Mouse (Mus musculus) kidney, postnatal 0 days (tissue): ENCODE results near the gene Dennd1a. TPM values are rescaled to one million over a fixed set of nuclear protein-coding genes. Genes with fewer than 3 reads are reported as not detected.

Experiments used
- ATAC-seq: fragments of 200-750 bp; cut with Nextera tagmentation; replicated peaks from 2 replicates; pipeline ENCODE4 v1.8.0; 2017; ENCODE audit warnings: low read depth, moderate number of reproducible peaks, moderate TSS enrichment, moderate library complexity; ENCODE audit not compliant: low FRiP score
- DNase-seq: peaks from one replicate; pipeline ENCODE4 v3.0.0-alpha.2; 2016; ENCODE audit warnings: low spot score
- H3K27ac ChIP-seq: fragments of 300-500 bp; sonication (generic); 2 replicates; pipeline ENCODE4 v1.5.1; 2014; ENCODE audit warnings: mild to moderate bottlenecking
- H3K27me3 ChIP-seq: fragments of 300-500 bp; sonication (generic); 2 replicates; pipeline ENCODE4 v1.6.1; 2014; ENCODE audit warnings: low read length, mixed read lengths; ENCODE audit not compliant: insufficient read depth
- H3K36me3 ChIP-seq: fragments of 300-500 bp; sonication (generic); 2 replicates; pipeline ENCODE4 v1.6.1; 2014; ENCODE audit warnings: low read length, mixed read lengths; ENCODE audit not compliant: insufficient read depth
- H3K4me1 ChIP-seq: fragments of 300-500 bp; sonication (generic); replicated peaks from 2 replicates; pipeline ENCODE4 v1.6.1; 2014; ENCODE audit warnings: antibody characterized with exemption, low read length, mixed read lengths; ENCODE audit not compliant: insufficient read depth
- H3K4me2 ChIP-seq: fragments of 300-500 bp; sonication (generic); 2 replicates; pipeline ENCODE4 v1.6.1; 2014; ENCODE audit warnings: mild to moderate bottlenecking, low read length, moderate library complexity, mixed read lengths
- H3K4me3 ChIP-seq: fragments of 300-500 bp; sonication (generic); replicated peaks from 2 replicates; pipeline ENCODE4 v1.5.1; 2014; ENCODE audit warnings: low read depth, low read length
- H3K9ac ChIP-seq: fragments of 300-500 bp; sonication (generic); 2 replicates; pipeline ENCODE4 v1.6.1; 2014; ENCODE audit warnings: low read depth, low read length
- H3K9me3 ChIP-seq: fragments of 300-500 bp; sonication (generic); replicated peaks from 2 replicates; pipeline ENCODE4 v1.6.1; 2016; ENCODE audit warnings: low read length, inconsistent platforms, mixed read lengths
- CTCF ChIP-seq: IDR thresholded peaks from 2 replicates; pipeline ENCODE4 v1.5.1; 2016; ENCODE audit warnings: antibody characterized with exemption, low read depth, mild to moderate bottlenecking, moderate library complexity
- WGBS: fragments of 180-500 bp; shearing (Covaris S2); extraction: QIAGEN DNeasy Blood & Tissue Kit; methylation state at CpG from one replicate; pipeline ENCODE4 v1.1.7; 2014; 5-methylcytosine and 5-hydroxymethylcytosine counted together
- polyA plus RNA-seq: library from polyadenylated mRNA; unstranded; fragments of >200 nt; fragmentation: Nextera tagmentation; extraction: Ambion mirVana; gene quantifications from 2 replicates; pipeline ENCODE4 v1.2.1, GENCODE M21; 2015

Dennd1a gene
- polyA plus RNA-seq, 1 experiment from 2014 or later, result 10.6 TPM

DNA sequence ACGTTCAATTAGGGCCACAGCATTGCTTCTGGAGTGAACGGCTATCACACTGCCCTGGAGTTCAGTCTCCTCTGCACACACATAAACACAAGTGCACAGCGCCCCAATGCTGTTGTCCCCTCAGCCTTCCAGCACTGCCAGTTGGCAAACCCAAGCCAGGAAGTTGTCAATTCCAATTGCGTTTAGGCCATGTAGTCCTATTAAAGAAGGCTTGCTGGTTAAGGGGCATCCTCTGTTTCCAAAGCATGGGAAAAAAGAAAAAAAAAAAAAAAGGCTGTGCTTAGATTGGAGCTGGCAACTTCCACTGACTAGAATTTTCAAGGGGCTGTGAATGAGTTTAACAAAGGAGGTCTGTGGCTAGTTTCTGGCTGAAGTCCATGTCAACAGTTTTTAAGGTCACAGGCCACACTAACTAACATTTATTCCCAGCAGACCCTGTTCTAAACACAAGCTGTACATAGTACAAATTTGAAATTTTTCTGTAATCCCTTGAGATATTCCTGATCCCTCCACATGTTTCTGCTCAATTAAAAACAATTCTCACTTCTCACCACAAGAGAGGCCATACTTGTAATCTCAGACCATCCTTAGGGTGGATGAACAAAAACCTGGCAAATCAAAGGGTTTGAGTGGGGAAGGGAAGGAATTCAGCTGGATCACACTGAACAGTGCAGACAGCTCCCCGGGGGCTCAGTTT, 175.4 kb downstream of the Dennd1a start:
- DNase-seq, result peak; percentile 79

GRCm38 (mm10) chr2:38108586-38108985, 178.6 kb downstream of the Dennd1a start:
- no peak overlapping the region for H3K27ac ChIP-seq
- no peaks in the 10 kb centered on the region for H3K9me3 ChIP-seq
- H3K9ac ChIP-seq, result no peak overlapping the region
- no peaks in the 10 kb centered on the region for H3K36me3 ChIP-seq
- H3K27me3 ChIP-seq, result no peaks in the 10 kb centered on the region
- H3K4me3 ChIP-seq, result no peak overlapping the region
- DNase-seq, result no peak
- no peak for TF ChIP-seq CTCF
- ATAC-seq, result no peak
- WGBS, result 84% methylated on average over 2 of the region's 2 CpGs
- no peak overlapping the region for H3K4me2 ChIP-seq
- no peaks in the 10 kb centered on the region for H3K4me1 ChIP-seq

More for the DNA sequence above, 175.4 kb downstream of the Dennd1a start:
- no peaks in the 10 kb centered on the region for H3K36me3 ChIP-seq
- no peak overlapping the region for H3K27ac ChIP-seq
- ATAC-seq, result no peak; the same call in 1 of the 2 replicates
- H3K4me3 ChIP-seq, result no peak overlapping the region
- H3K9ac ChIP-seq, result no peak overlapping the region
- peak; percentile 10; the same call in 1 of the 2 replicates for TF ChIP-seq CTCF
- H3K27me3 ChIP-seq, result no peaks in the 10 kb centered on the region
- H3K9me3 ChIP-seq, result no peaks in the 10 kb centered on the region
- WGBS, result 66% methylated on average over 5 of the region's 5 CpGs
- H3K4me2 ChIP-seq, result no peak overlapping the region
- no peaks in the 10 kb centered on the region for H3K4me1 ChIP-seq

- H3K27ac ChIP-seq, result no peak overlapping the region
- no peak overlapping the region for H3K4me2 ChIP-seq
- WGBS, result 72% methylated on average over 1 of the region's 1 CpGs
- DNase-seq, result no peak
- 0 out of 2 replicates have a peak, but pooled peaks cover 9% of the 10 kb centered on the region for H3K4me1 ChIP-seq
- no peak overlapping the region for H3K9ac ChIP-seq
- TF ChIP-seq CTCF, result no peak
- no peaks in the 10 kb centered on the region for H3K27me3 ChIP-seq
- no peaks in the 10 kb centered on the region for H3K36me3 ChIP-seq
- ATAC-seq, result no peak
- no peak overlapping the region for H3K4me3 ChIP-seq
- no peaks in the 10 kb centered on the region for H3K9me3 ChIP-seq
These were observed 184.5 kb downstream of the Dennd1a start for GRCm38 (mm10) chr2:38102674-38103073.

GRCm38 (mm10) chr2:38100289-38100688, 186.9 kb downstream of the Dennd1a start:
- Histone ChIP-seq H3K4me1 (0 out of 2 replicates have a peak, but pooled peaks cover 9% of the 10 kb centered on the region), H3K9me3 (no peaks in the 10 kb centered on the region), H3K4me2 (no peak overlapping the region), H3K9ac (no peak overlapping the region), H3K4me3 (no peak overlapping the region), H3K36me3 (no peaks in the 10 kb centered on the region), H3K27ac (no peak overlapping the region), H3K27me3 (no peaks in the 10 kb centered on the region)
- DNase-seq, result peak; percentile 24
- no peak for TF ChIP-seq CTCF
- ATAC-seq, result no peak
- WGBS, result 53% methylated on average over 7 of the region's 7 CpGs

GRCm38 (mm10) chr2:38099120-38099773, 187.9 kb downstream of the Dennd1a start:
- no peaks in the 10 kb centered on the region for H3K36me3 ChIP-seq
- H3K4me2 ChIP-seq, result no peak overlapping the region
- H3K9ac ChIP-seq, result no peak overlapping the region
- TF ChIP-seq CTCF, result no peak
- no peak for DNase-seq
- H3K4me3 ChIP-seq, result no peak overlapping the region
- ATAC-seq, result no peak
- no peak overlapping the region for H3K27ac ChIP-seq
- H3K27me3 ChIP-seq, result no peaks in the 10 kb centered on the region
- no peaks in the 10 kb centered on the region for H3K9me3 ChIP-seq
- WGBS, result 69% methylated on average over 4 of the region's 4 CpGs
- 0 out of 2 replicates have a peak, but pooled peaks cover 9% of the 10 kb centered on the region for H3K4me1 ChIP-seq

GRCm38 (mm10) chr2:38097469-38097868, 189.7 kb downstream of the Dennd1a start:
- no peak for TF ChIP-seq CTCF
- WGBS, result 90% methylated on average over 3 of the region's 3 CpGs

More at GRCm38 (mm10) chr2:38097469-38097868, 189.7 kb downstream of the Dennd1a start:
- DNase-seq, result no peak
- H3K9ac ChIP-seq, result no peak overlapping the region
- H3K4me1 ChIP-seq, result 0 out of 2 replicates have a peak, but pooled peaks cover 9% of the 10 kb centered on the region
- no peaks in the 10 kb centered on the region for H3K27me3 ChIP-seq
- H3K27ac ChIP-seq, result no peak overlapping the region
- no peaks in the 10 kb centered on the region for H3K9me3 ChIP-seq
- ATAC-seq, result no peak
- no peak overlapping the region for H3K4me3 ChIP-seq
- H3K36me3 ChIP-seq, result no peaks in the 10 kb centered on the region
- no peak overlapping the region for H3K4me2 ChIP-seq
